Mouse (Mus musculus): Measurements from ENCODE around the gene Aspn.
A peak's percentile ranks its signal among the peaks of the same experiment; 100 is the strongest.

Gene Aspn

DNA sequence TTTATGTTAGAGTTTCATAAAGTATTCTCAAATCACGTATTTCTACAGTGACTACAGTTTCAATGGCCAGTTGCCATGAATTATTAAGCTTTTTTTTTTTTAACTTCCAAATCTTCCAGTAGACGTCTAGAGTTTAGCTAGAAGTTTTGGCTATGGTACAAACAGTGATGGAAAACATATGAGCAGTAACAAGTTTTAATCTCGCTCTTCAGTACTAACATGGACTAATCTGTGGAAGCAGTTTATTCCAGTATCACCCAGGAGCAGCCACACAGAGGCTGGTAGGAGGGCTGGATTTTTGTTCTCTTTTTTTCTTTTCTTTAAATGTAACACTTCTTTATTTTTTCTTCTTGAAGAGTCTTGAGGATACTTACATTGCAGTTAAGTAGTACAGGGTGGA lies at the start of gene Aspn:
Aspn (plus strand) TSS at position 165 of the 400 bp plus-strand sequence.
- DNase-seq (ENCODE audit: low read depth, low spot score), result no peak

DNA sequence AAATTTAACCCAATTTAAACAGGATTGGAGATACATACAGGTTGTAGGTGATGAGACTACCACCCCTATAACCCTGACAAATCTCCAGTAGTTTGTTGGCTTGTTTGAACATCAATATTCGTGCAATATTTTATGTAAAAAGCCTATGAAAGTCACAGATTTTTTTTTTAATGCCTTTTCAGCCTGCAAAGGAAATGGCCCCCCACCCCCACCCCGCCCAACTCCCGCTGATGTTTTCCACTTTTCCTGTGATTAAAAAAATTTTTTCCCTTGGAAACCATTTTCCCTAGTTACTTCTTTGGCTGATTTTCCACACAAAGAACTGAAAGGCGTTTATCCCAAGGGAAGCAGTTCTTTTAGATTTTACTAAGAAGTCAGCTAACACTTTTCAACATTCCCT lies 39.7 kb upstream of the Aspn start, which contains the start of gene Ecm2:
Ecm2 (plus strand) TSS at position 301 of the 400 bp plus-strand sequence.
- no peak for DNase-seq (ENCODE audit: low read depth, low spot score)

- no peak for DNase-seq (ENCODE audit: low read depth, low spot score)
These were observed 38.5 kb upstream of the Aspn start for GRCm38 (mm10) chr13:49505776-49506175.

DNA sequence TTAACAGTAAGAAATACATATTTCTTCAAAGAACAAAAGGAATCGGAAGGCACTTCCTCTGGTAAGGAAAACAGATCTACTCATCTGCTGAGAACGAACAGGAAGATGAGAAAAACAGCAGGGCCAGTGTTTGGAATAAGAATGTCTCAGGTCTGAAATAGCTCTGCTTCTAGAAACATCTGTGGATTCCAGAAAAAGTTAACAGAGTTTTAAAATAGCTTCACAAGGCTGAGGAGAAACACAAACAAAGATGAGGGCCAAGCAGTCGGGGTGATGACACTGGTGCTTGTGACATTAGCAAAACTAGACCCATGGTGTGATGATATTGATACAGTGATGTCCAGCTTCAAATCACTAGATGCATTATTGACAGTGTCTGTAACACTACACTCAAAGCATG lies 37.1 kb upstream of the Aspn start:
- no peak for DNase-seq (ENCODE audit: low read depth, low spot score)

GRCm38 (mm10) chr13:49518761-49519160 lies 25.5 kb upstream of the Aspn start:
- no peak for DNase-seq (ENCODE audit: low read depth, low spot score)

- DNase-seq (ENCODE audit: low read depth, low spot score), result no peak
These were observed 18.0 kb upstream of the Aspn start for GRCm38 (mm10) chr13:49526235-49526634.

- DNase-seq (ENCODE audit: low read depth, low spot score), result no peak
These were observed 13.6 kb upstream of the Aspn start for GRCm38 (mm10) chr13:49530636-49531035.

DNA sequence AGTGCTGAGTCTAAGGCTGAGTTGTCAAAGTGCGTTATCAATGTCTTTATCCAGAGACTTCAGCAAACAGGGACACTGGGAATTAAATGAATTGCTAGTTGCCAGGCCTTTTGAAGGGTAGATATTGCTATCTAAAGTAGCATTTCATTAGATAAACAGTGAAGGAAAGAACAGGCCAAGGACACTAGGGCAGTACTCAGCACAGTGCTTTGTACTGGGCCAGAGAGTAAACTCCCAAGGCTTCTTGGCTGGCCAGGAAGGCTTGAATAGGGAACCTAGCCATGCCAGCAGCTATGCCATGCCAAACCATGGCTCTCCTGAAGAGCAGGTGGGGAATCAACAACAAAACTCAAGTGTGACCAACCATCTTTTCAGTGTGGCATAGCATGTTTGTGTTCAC lies 7.3 kb upstream of the Aspn start:
- DNase-seq (ENCODE audit: low read depth, low spot score), result no peak

DNA sequence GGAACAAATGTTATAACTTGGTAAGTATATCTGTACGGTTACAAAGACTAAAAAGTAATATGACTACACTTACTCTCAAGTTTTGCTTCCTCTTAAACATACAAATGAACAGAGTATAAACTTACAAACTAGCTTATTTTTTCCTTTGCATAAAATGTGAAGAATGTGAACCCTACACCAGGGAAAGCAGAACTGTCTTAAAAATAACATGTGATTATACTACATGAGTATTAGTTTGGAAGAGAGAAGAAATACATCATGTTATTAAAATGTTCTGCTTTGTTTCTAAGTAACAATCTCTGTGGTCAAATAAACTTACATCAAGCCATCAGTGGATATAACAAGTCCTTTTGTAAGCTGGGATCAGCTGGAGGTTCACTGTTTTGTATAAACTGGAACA lies 5.5 kb upstream of the Aspn start:
- no peak for DNase-seq (ENCODE audit: low read depth, low spot score)

- no peak for DNase-seq (ENCODE audit: low read depth, low spot score)
These were observed 1.4 kb downstream of the Aspn start for GRCm38 (mm10) chr13:49545646-49546045.

DNA sequence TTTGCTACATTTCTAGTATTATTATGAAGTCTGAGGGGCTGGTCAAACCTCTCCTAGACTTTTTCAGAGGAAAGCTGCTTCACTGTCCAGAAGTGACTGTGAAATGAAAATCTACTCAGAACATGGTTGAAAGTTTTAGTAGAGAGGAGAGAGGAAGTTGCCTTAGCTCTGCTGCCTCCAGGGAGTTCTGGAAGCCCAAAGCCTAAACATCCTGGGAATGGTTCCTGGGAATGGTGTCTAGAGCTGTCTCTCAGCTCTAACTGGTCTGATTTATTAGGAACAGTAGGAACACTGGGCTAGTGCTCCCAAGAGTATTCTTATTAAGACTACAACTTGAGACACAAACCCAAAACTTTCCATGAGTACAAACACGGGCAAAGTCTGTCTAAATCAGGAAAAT lies 2.3 kb downstream of the Aspn start:
- DNase-seq (ENCODE audit: low read depth, low spot score), result no peak

GRCm38 (mm10) chr13:49547563-49548150 lies 3.4 kb downstream of the Aspn start:
- DNase-seq (ENCODE audit: low read depth, low spot score), result no peak

- no peak for DNase-seq (ENCODE audit: low read depth, low spot score)
These were observed 5.4 kb downstream of the Aspn start for GRCm38 (mm10) chr13:49549616-49550015.

DNA sequence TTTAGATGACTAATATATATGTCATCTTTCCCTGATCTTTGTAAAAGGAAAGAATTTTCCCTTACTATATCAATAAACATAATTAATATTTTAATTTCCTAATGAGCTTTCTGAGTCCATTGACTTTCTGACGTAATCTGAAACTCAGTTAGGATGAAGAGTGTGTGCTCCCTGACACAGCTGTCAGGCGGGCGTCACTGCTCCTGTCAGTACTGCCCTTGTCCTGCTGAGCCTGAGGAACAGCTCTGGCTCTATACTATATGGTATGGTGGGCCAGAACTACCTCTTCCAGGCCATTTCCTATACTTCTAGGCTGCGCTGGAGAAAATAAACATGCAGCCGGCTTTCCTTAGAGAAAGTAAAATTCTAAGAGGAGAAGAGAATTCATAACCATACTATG lies 10.3 kb downstream of the Aspn start:
- no peak for DNase-seq (ENCODE audit: low read depth, low spot score)

GRCm38 (mm10) chr13:49556203-49556602 lies 12.0 kb downstream of the Aspn start:
- DNase-seq (ENCODE audit: low read depth, low spot score), result no peak

- DNase-seq (ENCODE audit: low read depth, low spot score), result no peak
These were observed 12.7 kb downstream of the Aspn start for GRCm38 (mm10) chr13:49556924-49557323.

- peak; percentile 13 for DNase-seq (ENCODE audit: low read depth, low spot score)
These were observed 14.9 kb downstream of the Aspn start for GRCm38 (mm10) chr13:49559185-49559584.

- no peak for DNase-seq (ENCODE audit: low read depth, low spot score)
These were observed 16.6 kb downstream of the Aspn start for GRCm38 (mm10) chr13:49560886-49561285.

GRCm38 (mm10) chr13:49564347-49564746 lies 20.1 kb downstream of the Aspn start:
- no peak for DNase-seq (ENCODE audit: low read depth, low spot score)

GRCm38 (mm10) chr13:49570371-49570770 lies 26.1 kb downstream of the Aspn start:
- peak; percentile 35 for DNase-seq (ENCODE audit: low read depth, low spot score)

DNA sequence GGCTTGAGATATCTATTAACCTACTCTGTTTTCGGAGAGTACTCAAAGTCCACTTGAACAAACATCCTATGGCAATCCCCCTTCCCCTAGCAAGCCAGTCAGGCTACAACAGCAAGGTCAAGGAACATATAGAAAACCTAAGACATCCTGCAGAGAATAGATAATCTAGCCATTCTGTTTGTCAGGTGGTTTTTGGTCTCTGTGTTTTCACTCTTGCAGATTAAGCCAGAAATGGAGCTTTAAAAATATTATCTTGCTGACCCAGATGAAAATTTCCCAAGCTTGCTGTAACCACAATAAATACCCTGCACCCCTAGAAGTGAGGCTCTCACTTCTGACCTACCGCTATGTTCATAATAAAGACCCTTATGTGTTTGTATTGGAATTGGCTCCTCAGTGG lies 27.2 kb downstream of the Aspn start:
- DNase-seq (ENCODE audit: low read depth, low spot score), result no peak

- DNase-seq (ENCODE audit: low read depth, low spot score), result no peak
These were observed 37.6 kb downstream of the Aspn start, which contains the start of gene Omd for GRCm38 (mm10) chr13:49581541-49582530. TSS of gene Omd (plus strand) at chr13:49582462.

- DNase-seq (ENCODE audit: low read depth, low spot score), result no peak
These were observed 39.6 kb downstream of the Aspn start for GRCm38 (mm10) chr13:49583859-49584258.
